Mouse (Mus musculus): ENCODE data around the gene Clspn.

DNA sequence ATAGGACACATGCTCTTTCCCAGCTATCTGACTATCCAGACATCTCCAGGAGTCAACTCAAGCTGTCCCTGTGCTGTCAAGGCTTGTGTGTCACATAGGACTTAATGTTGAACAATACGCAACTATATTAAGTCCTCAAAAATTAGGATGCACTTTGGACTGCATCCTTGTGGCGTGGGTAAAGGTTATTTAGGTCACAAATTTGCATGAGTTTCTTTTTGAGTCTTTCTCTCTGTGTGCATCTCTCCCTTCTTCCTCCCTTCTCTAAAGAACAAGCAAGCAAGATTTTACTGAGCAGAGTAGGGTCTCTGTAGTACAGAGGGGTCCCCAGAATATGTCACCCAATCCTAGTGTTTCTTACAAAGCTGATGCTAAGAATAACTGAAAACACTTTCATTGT is 10.6 kb upstream of the Clspn start:
- TF ChIP-seq CTCF (IDR thresholded peaks at IDR 0.05; ENCODE audit: control insufficient read depth, insufficient read depth, insufficient read length): no peak
- TF ChIP-seq USF1 (IDR thresholded peaks at IDR 0.05; ENCODE audit: low read depth): no peak
- no peak for TF ChIP-seq MAX (IDR thresholded peaks at IDR 0.05)
